Mouse (Mus musculus) liver, adult 2 months (tissue): ENCODE measurements around the gene Rap1gap.

Experiments used
- CTCF ChIP-seq: fragments of 200-500 bp; IDR thresholded peaks from 2 replicates; pipeline ENCODE4 v1.5.1; 2011; ENCODE audit warnings: low read depth, low read length, control low read depth
- POLR2A ChIP-seq: fragments of 200-500 bp; IDR thresholded peaks from 2 replicates; pipeline ENCODE4 v1.6.1; 2011; ENCODE audit warnings: low read length, control low read depth; ENCODE audit not compliant: insufficient read depth; ENCODE audit errors: extremely low read depth

GRCm38 (mm10) chr4:137764621-137765020, 100.1 kb downstream of the Rap1gap start:
- TF ChIP-seq CTCF (no peak), POLR2A (no peak)
